Mouse (Mus musculus) testis, postnatal 14 days (tissue): ENCODE measurements around the gene Enpp6.

ENCODE experiments used
- DNase-seq: peaks from one replicate; pipeline ENCODE4 v3.0.0; 2021; ENCODE audit warnings: low spot score

Gene Enpp6

GRCm38 (mm10) chr8:46986386-46987140 is at the start of gene Enpp6:
Gene Enpp6 (plus strand): TSS chr8:46986887.
- no peak for DNase-seq

- DNase-seq: no peak
Observed at GRCm38 (mm10) chr8:46938218-46938617, 48.5 kb upstream of the Enpp6 start.

- no peak for DNase-seq
Observed at GRCm38 (mm10) chr8:46941295-46941694, 45.4 kb upstream of the Enpp6 start.

- no peak for DNase-seq
Observed at GRCm38 (mm10) chr8:46941731-46942650, 44.7 kb upstream of the Enpp6 start.

- no peak for DNase-seq
Observed at GRCm38 (mm10) chr8:46942651-46943024, 44.0 kb upstream of the Enpp6 start.

- DNase-seq: no peak
Observed at GRCm38 (mm10) chr8:46943337-46943736, 43.4 kb upstream of the Enpp6 start.

GRCm38 (mm10) chr8:46946181-46946580 is 40.5 kb upstream of the Enpp6 start:
- DNase-seq: no peak

- no peak for DNase-seq
Observed at GRCm38 (mm10) chr8:46948091-46948757, 38.5 kb upstream of the Enpp6 start.

- no peak for DNase-seq
Observed at GRCm38 (mm10) chr8:46953472-46953871, 33.2 kb upstream of the Enpp6 start.

- DNase-seq: no peak
Observed at GRCm38 (mm10) chr8:46962630-46963427, 23.9 kb upstream of the Enpp6 start.

GRCm38 (mm10) chr8:46963619-46964145 is 23.0 kb upstream of the Enpp6 start:
- DNase-seq: no peak

- no peak for DNase-seq
Observed at GRCm38 (mm10) chr8:46965812-46966211, 20.9 kb upstream of the Enpp6 start.

GRCm38 (mm10) chr8:46968721-46969120 is 18.0 kb upstream of the Enpp6 start:
- no peak for DNase-seq

- DNase-seq: no peak
Observed at GRCm38 (mm10) chr8:46969386-46969785, 17.3 kb upstream of the Enpp6 start.

GRCm38 (mm10) chr8:46977376-46977775 is 9.3 kb upstream of the Enpp6 start:
- DNase-seq: no peak

GRCm38 (mm10) chr8:46982166-46982565 is 4.5 kb upstream of the Enpp6 start:
- no peak for DNase-seq

- DNase-seq: no peak
Observed at GRCm38 (mm10) chr8:46982770-46983169, 3.9 kb upstream of the Enpp6 start.

GRCm38 (mm10) chr8:46984647-46985046 is 2.0 kb upstream of the Enpp6 start:
- DNase-seq: no peak

GRCm38 (mm10) chr8:46988366-46988765 is 1.7 kb downstream of the Enpp6 start:
- DNase-seq: no peak

GRCm38 (mm10) chr8:46991081-46991480 is 4.4 kb downstream of the Enpp6 start:
- DNase-seq: no peak

GRCm38 (mm10) chr8:46992579-46992978 is 5.9 kb downstream of the Enpp6 start:
- DNase-seq: no peak
